In the genomic region with DNA sequence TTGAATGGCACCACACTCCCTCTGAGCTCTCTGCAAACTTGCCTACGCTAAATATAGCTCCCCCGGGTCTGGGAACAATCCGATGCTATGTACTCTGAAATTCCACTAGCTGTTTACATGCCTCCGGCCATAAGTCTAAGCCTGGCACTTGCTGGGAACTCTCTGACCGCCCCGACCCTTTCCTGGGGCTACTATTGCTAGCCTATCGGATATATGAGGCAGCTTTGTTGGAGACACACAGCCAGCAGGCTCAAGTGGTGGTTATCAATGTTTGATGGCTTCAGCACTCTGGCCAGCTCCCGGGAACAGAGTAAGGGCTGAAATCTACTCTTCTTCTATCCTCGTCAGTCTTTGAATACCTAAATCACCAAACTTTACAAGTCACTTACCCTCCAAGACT, we compare ENCODE assay signal across 12 mouse cellular contexts. TPM values are rescaled to one million over a fixed set of nuclear protein-coding genes. Genes with fewer than 3 reads are reported as not detected.
A peak's percentile ranks its signal among the peaks of the same experiment; 100 is the strongest.
DNase-seq lines count a peak whose midpoint lies in the region; ATAC-seq and TF ChIP-seq lines count a peak whose summit lies in the region.
"Had no signal": no experiment of that assay in that cellular context is flagged by ENCODE, and none has a peak within 500 bp of the region (broad histone marks: within the 10 kb centered on the region; RNA-seq: fewer than 3 reads in every experiment).

No protein-coding gene starts in this region.

- TF ChIP-seq CTCF in hindbrain, postnatal 0 days (IDR thresholded peaks at IDR 0.05; ENCODE audit: low read depth) = no peak

- no peaks in the 10 kb centered on the region for H3K36me3 ChIP-seq in forebrain, embryonic 11.5 days (ENCODE audit: control insufficient read depth, insufficient read depth, low read length)
- H3K36me3 ChIP-seq in forebrain, embryonic 14.5 days (ENCODE audit: control insufficient read depth, insufficient read depth, low read length) = no peaks in the 10 kb centered on the region
- H3K36me3 ChIP-seq in kidney, embryonic 16.5 days (ENCODE audit: insufficient read depth, low read length) = no peaks in the 10 kb centered on the region
- H3K36me3 ChIP-seq in embryonic facial prominence, embryonic 14.5 days (ENCODE audit: control insufficient read depth, insufficient read depth, low read length) = no peaks in the 10 kb centered on the region
- H3K36me3 ChIP-seq in hindbrain, postnatal 0 days (ENCODE audit: insufficient read depth, low read length) = no peaks in the 10 kb centered on the region
- H3K36me3 ChIP-seq: liver, embryonic 13.5 days had no signal

- no peaks in the 10 kb centered on the region for H3K4me1 ChIP-seq in forebrain, embryonic 11.5 days (replicated peaks; ENCODE audit: control insufficient read depth, insufficient read depth, low read length)
- H3K4me1 ChIP-seq in forebrain, embryonic 14.5 days (ENCODE audit: control insufficient read depth, insufficient read depth, low read length) = no peaks in the 10 kb centered on the region
- H3K4me1 ChIP-seq in kidney, embryonic 16.5 days (ENCODE audit: insufficient read depth, low read length) = no peaks in the 10 kb centered on the region
- H3K4me1 ChIP-seq in embryonic facial prominence, embryonic 14.5 days (ENCODE audit: control insufficient read depth, insufficient read depth, low read length) = no peaks in the 10 kb centered on the region
- 0 out of 2 replicates have a peak, but pooled peaks cover 5% of the 10 kb centered on the region for H3K4me1 ChIP-seq in hindbrain, postnatal 0 days (ENCODE audit: insufficient read depth, low read length)
- H3K4me1 ChIP-seq: liver, embryonic 13.5 days had no signal

- H3K4me3 ChIP-seq in forebrain, embryonic 11.5 days (ENCODE audit: low read depth, low read length) = no peak overlapping the region
- H3K4me3 ChIP-seq in forebrain, embryonic 14.5 days (ENCODE audit: low read depth, low read length) = no peak overlapping the region
- no peak overlapping the region for H3K4me3 ChIP-seq in kidney, embryonic 16.5 days (ENCODE audit: low read length)
- H3K4me3 ChIP-seq in embryonic facial prominence, embryonic 14.5 days (ENCODE audit: low read depth, low read length) = no peak overlapping the region
- H3K4me3 ChIP-seq in hindbrain, postnatal 0 days (ENCODE audit: low read length) = no peak overlapping the region
- H3K4me3 ChIP-seq: liver, embryonic 13.5 days had no signal

- H3K9ac ChIP-seq in forebrain, embryonic 11.5 days (ENCODE audit: low read length) = no peak overlapping the region
- H3K9ac ChIP-seq in forebrain, embryonic 14.5 days (ENCODE audit: low read length) = no peak overlapping the region
- no peak overlapping the region for H3K9ac ChIP-seq in kidney, embryonic 16.5 days (replicated peaks; ENCODE audit: low read length)
- H3K9ac ChIP-seq in embryonic facial prominence, embryonic 14.5 days (ENCODE audit: low read depth, low read length) = no peak overlapping the region
- H3K9ac ChIP-seq in hindbrain, postnatal 0 days (replicated peaks; ENCODE audit: low read length) = no peak overlapping the region
- H3K9ac ChIP-seq: liver, embryonic 13.5 days had no signal

- 61% methylated on average over 9 of the region's 9 CpGs for WGBS in forebrain, embryonic 11.5 days
- WGBS in forebrain, embryonic 14.5 days = 66% methylated on average over 9 of the region's 9 CpGs
- 46% methylated on average over 9 of the region's 9 CpGs for WGBS in kidney, embryonic 16.5 days
- WGBS in embryonic facial prominence, embryonic 14.5 days = 41% methylated on average over 9 of the region's 9 CpGs
- WGBS in hindbrain, postnatal 0 days = 57% methylated on average over 9 of the region's 9 CpGs

- H3K9me3 ChIP-seq in forebrain, embryonic 11.5 days (ENCODE audit: control insufficient read depth, low read length) = no peaks in the 10 kb centered on the region
- H3K9me3 ChIP-seq in forebrain, embryonic 14.5 days (replicated peaks; ENCODE audit: control insufficient read depth, low read length) = no peaks in the 10 kb centered on the region
- H3K9me3 ChIP-seq in kidney, embryonic 16.5 days (ENCODE audit: low read length) = no peaks in the 10 kb centered on the region
- no peaks in the 10 kb centered on the region for H3K9me3 ChIP-seq in embryonic facial prominence, embryonic 14.5 days (ENCODE audit: control insufficient read depth, low read length)
- H3K9me3 ChIP-seq in hindbrain, postnatal 0 days (ENCODE audit: low read length) = no peaks in the 10 kb centered on the region
- H3K9me3 ChIP-seq: liver, embryonic 13.5 days had no signal

- peak; percentile 65 for DNase-seq in forebrain, embryonic 11.5 days (ENCODE audit: low spot score)
- DNase-seq in forebrain, embryonic 14.5 days (ENCODE audit: low spot score) = no peak
- peak; percentile 80 to 81 for DNase-seq in kidney, postnatal 4 days
- peak; percentile 4 for DNase-seq in Muller cell, postnatal 12 days (ENCODE audit: inconsistent ontology term)
- peak; percentile 53 for DNase-seq in embryonic facial prominence, embryonic 14.5 days (ENCODE audit: low spot score)
- DNase-seq in layer of hippocampus, postnatal 36 days = no peak
- DNase-seq in hindbrain, postnatal 0 days (ENCODE audit: low spot score) = no peak
- DNase-seq: cerebellum, postnatal 14 days; liver, embryonic 13.5 days; right cerebral cortex, postnatal 25 days; thymus, adult 18-20 months had no signal

- no peak overlapping the region for H3K4me2 ChIP-seq in forebrain, embryonic 11.5 days (ENCODE audit: low read depth, low read length, severe bottlenecking)
- no peak overlapping the region for H3K4me2 ChIP-seq in forebrain, embryonic 14.5 days (ENCODE audit: low read length)
- no peak overlapping the region for H3K4me2 ChIP-seq in kidney, embryonic 16.5 days (replicated peaks; ENCODE audit: low read depth, low read length)
- no peak overlapping the region for H3K4me2 ChIP-seq in embryonic facial prominence, embryonic 14.5 days (ENCODE audit: low read depth, low read length)
- no peak overlapping the region for H3K4me2 ChIP-seq in hindbrain, postnatal 0 days (ENCODE audit: low read depth, low read length)
- H3K4me2 ChIP-seq: liver, embryonic 13.5 days had no signal

- no peak for ATAC-seq in forebrain, embryonic 11.5 days (replicated peaks; ENCODE audit: low FRiP score)
- no peak for ATAC-seq in forebrain, embryonic 14.5 days
- no peak for ATAC-seq in kidney, embryonic 16.5 days (ENCODE audit: low FRiP score, low TSS enrichment)
- no peak for ATAC-seq in embryonic facial prominence, embryonic 14.5 days (ENCODE audit: low read depth)
- no peak for ATAC-seq in hindbrain, postnatal 0 days

- no peaks in the 10 kb centered on the region for H3K27me3 ChIP-seq in forebrain, embryonic 11.5 days (ENCODE audit: control insufficient read depth, insufficient read depth, low read length)
- H3K27me3 ChIP-seq in forebrain, embryonic 14.5 days (replicated peaks; ENCODE audit: control insufficient read depth, insufficient read depth, low read length) = no peaks in the 10 kb centered on the region
- H3K27me3 ChIP-seq in kidney, embryonic 16.5 days (ENCODE audit: insufficient read depth, low read length) = no peaks in the 10 kb centered on the region
- H3K27me3 ChIP-seq in embryonic facial prominence, embryonic 14.5 days (replicated peaks; ENCODE audit: control insufficient read depth, insufficient read depth, low read length) = no peaks in the 10 kb centered on the region
- no peaks in the 10 kb centered on the region for H3K27me3 ChIP-seq in hindbrain, postnatal 0 days (ENCODE audit: insufficient read depth, low read length)
- H3K27me3 ChIP-seq: liver, embryonic 13.5 days had no signal

- no peak overlapping the region for H3K27ac ChIP-seq in forebrain, embryonic 11.5 days (ENCODE audit: low read depth, low read length)
- H3K27ac ChIP-seq in forebrain, embryonic 14.5 days (ENCODE audit: low read depth, low read length) = no peak overlapping the region
- H3K27ac ChIP-seq in kidney, embryonic 16.5 days (ENCODE audit: low read length) = no peak overlapping the region
- no peak overlapping the region for H3K27ac ChIP-seq in embryonic facial prominence, embryonic 14.5 days (replicated peaks; ENCODE audit: low read depth, low read length)
- no peak overlapping the region for H3K27ac ChIP-seq in hindbrain, postnatal 0 days
- H3K27ac ChIP-seq: liver, embryonic 13.5 days had no signal

RNA-seq across cellular contexts. Expression of gene Umodl1, which starts 15.9 kb away (rescaled TPM):
- polyA plus RNA-seq in forebrain, embryonic 11.5 days (2014; fragmentation: Nextera tagmentation; extraction: Ambion mirVana) = 0.24 TPM in 1 of 2 replicates, not detected in the other
- 0.04 TPM in 1 of 2 replicates, not detected in the other for polyA plus RNA-seq in forebrain, embryonic 14.5 days (2014; fragmentation: Nextera tagmentation; extraction: Ambion mirVana)
- polyA plus RNA-seq in kidney, embryonic 16.5 days (2015; fragmentation: Nextera tagmentation; extraction: Ambion mirVana) = 0.14 TPM in 2 replicates
- polyA plus RNA-seq in embryonic facial prominence, embryonic 14.5 days (2014; fragmentation: Nextera tagmentation; extraction: Ambion mirVana) = 0.43 and 0.65 TPM in 2 replicates
- total RNA-seq in layer of hippocampus, postnatal 36 days (2021) = under 1 TPM; 0.35 to 0.42 TPM
- 0.14 and 0.42 TPM in 2 replicates for total RNA-seq in hindbrain, postnatal 0 days (2014; rRNA removed)
- 0.06 and 0.15 TPM in 2 replicates for polyA plus RNA-seq in hindbrain, postnatal 0 days (2015; fragmentation: Nextera tagmentation; extraction: Ambion mirVana)

RNA-seq across cellular contexts. Expression of gene Glp1r, which starts 36.9 kb away (rescaled TPM):
- 0.05 TPM in 1 of 2 replicates, not detected in the other for polyA plus RNA-seq in forebrain, embryonic 11.5 days (2014; fragmentation: Nextera tagmentation; extraction: Ambion mirVana)
- polyA plus RNA-seq in forebrain, embryonic 14.5 days (2014; fragmentation: Nextera tagmentation; extraction: Ambion mirVana) = 0.05 and 0.20 TPM in 2 replicates
- 0.48 and 0.49 TPM in 2 replicates for polyA plus RNA-seq in kidney, embryonic 16.5 days (2015; fragmentation: Nextera tagmentation; extraction: Ambion mirVana)
- 0.11 and 0.18 TPM in 2 replicates for polyA plus RNA-seq in embryonic facial prominence, embryonic 14.5 days (2014; fragmentation: Nextera tagmentation; extraction: Ambion mirVana)
- 1 to 10 TPM; 2.8 to 3.8 TPM for total RNA-seq in layer of hippocampus, postnatal 36 days (2021)
- 2.4 and 2.8 TPM in 2 replicates for total RNA-seq in hindbrain, postnatal 0 days (2014; rRNA removed)
- polyA plus RNA-seq in hindbrain, postnatal 0 days (2015; fragmentation: Nextera tagmentation; extraction: Ambion mirVana) = 0.69 and 0.83 TPM in 2 replicates
- polyA plus RNA-seq: liver, embryonic 13.5 days had no signal

Comparison
In these comparisons a context has a peak if more than half of its experiments do, and no peak if none do; other contexts are left out.
1. DNase-seq: peak in forebrain, embryonic 11.5 days (single experiment), kidney, postnatal 4 days (2 of 2), Muller cell, postnatal 12 days (single experiment) and embryonic facial prominence, embryonic 14.5 days (single experiment); none in forebrain, embryonic 14.5 days (single experiment), layer of hippocampus, postnatal 36 days (0 of 2) and hindbrain, postnatal 0 days (single experiment).